Mouse (Mus musculus) ES-Bruce4 (cell line): ENCODE data around the gene Rbm15.

Experiments
- CTCF ChIP-seq: IDR thresholded peaks from one replicate; pipeline ENCODE4 v1.8.1; 2011; ENCODE audit warnings: low read depth, low read length
- EP300 ChIP-seq: IDR thresholded peaks from 2 replicates; pipeline ENCODE4 v1.6.1; 2011; ENCODE audit warnings: low read depth, low read length; ENCODE audit not compliant: insufficient read depth
- POLR2A ChIP-seq: IDR thresholded peaks from one replicate; pipeline ENCODE4 v1.8.1; 2011; ENCODE audit warnings: low read length; ENCODE audit not compliant: insufficient read depth

DNA sequence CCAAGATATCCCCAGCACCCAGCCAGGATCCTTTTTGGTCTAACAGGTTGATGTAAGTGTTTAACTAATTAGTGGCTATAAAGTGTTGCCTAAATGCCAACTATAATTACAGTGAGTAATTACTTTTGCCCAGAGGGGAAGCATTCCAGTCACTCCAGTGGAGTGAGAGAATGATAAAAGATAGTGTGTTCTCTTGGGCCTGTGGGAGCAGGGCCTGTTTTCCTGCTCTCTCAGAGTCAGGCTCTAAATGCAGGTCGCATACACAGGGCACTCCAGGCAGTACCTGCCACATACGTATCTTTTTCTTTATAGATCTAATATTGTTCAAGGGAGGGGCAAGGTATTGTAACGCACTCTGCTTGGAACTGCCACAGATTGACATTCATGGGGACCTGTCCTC is 18.2 kb upstream of the Rbm15 start:
- TF ChIP-seq EP300 = no peak
- TF ChIP-seq CTCF = no peak
- no peak for TF ChIP-seq POLR2A
